Mouse (Mus musculus): Measurements from ENCODE around the gene Rrp1b.

Gene Rrp1b

GRCm38 (mm10) chr17:32035609-32036508 is at the start of gene Rrp1b, which contains the start of gene Hsf2bp:
TSS of gene Rrp1b (plus strand) at chr17:32036100.
TSS of gene Hsf2bp (minus strand) at chr17:32036349.
- in situ Hi-C loops (cut with MboI, MseI): loop anchor here in 1 of 2 experiments (10.0 kb wide), 1 partner anchor 521 kb away; the partner anchor contains the start of gene Wdr4

GRCm38 (mm10) chr17:31986915-31987314 is 49.0 kb upstream of the Rrp1b start:
- in situ Hi-C loops (cut with MboI, MseI): no loop called here

GRCm38 (mm10) chr17:31989035-31989434 is 46.9 kb upstream of the Rrp1b start:
- in situ Hi-C loops (cut with MboI, MseI): no loop called here

- in situ Hi-C loops (cut with MboI, MseI): no loop called here
Observed at GRCm38 (mm10) chr17:31992004-31992403, 43.9 kb upstream of the Rrp1b start.

- in situ Hi-C loops (cut with MboI, MseI): no loop called here
Observed at GRCm38 (mm10) chr17:31993354-31993753, 42.5 kb upstream of the Rrp1b start.

- in situ Hi-C loops (cut with MboI, MseI): no loop called here
Observed at GRCm38 (mm10) chr17:31994132-31994531, 41.8 kb upstream of the Rrp1b start.

GRCm38 (mm10) chr17:31995784-31996183 is 40.1 kb upstream of the Rrp1b start:
- in situ Hi-C loops (cut with MboI, MseI): no loop called here

GRCm38 (mm10) chr17:31996331-31996730 is 39.6 kb upstream of the Rrp1b start:
- in situ Hi-C loops (cut with MboI, MseI): no loop called here

GRCm38 (mm10) chr17:31998351-31998750 is 37.5 kb upstream of the Rrp1b start:
- in situ Hi-C loops (cut with MboI, MseI): no loop called here

- in situ Hi-C loops (cut with MboI, MseI): no loop called here
Observed at GRCm38 (mm10) chr17:32003251-32003650, 32.6 kb upstream of the Rrp1b start.

- in situ Hi-C loops (cut with MboI, MseI): loop anchor here in 1 of 2 experiments (5.0 kb wide), 1 partner anchor 84 kb away; no protein-coding TSS in a partner anchor
Observed at GRCm38 (mm10) chr17:32006800-32007199, 29.1 kb upstream of the Rrp1b start.

GRCm38 (mm10) chr17:32011694-32012093 is 24.2 kb upstream of the Rrp1b start:
- in situ Hi-C loops (cut with MboI, MseI): no loop called here

- in situ Hi-C loops (cut with MboI, MseI): no loop called here
Observed at GRCm38 (mm10) chr17:32012254-32012653, 23.6 kb upstream of the Rrp1b start.

- in situ Hi-C loops (cut with MboI, MseI): no loop called here
Observed at GRCm38 (mm10) chr17:32013659-32014058, 22.2 kb upstream of the Rrp1b start.

- in situ Hi-C loops (cut with MboI, MseI): no loop called here
Observed at GRCm38 (mm10) chr17:32016481-32016880, 19.4 kb upstream of the Rrp1b start.

- in situ Hi-C loops (cut with MboI, MseI): no loop called here
Observed at GRCm38 (mm10) chr17:32018127-32018894, 17.6 kb upstream of the Rrp1b start.

- in situ Hi-C loops (cut with MboI, MseI): no loop called here
Observed at GRCm38 (mm10) chr17:32021981-32022380, 13.9 kb upstream of the Rrp1b start.

- in situ Hi-C loops (cut with MboI, MseI): no loop called here
Observed at GRCm38 (mm10) chr17:32022551-32022950, 13.3 kb upstream of the Rrp1b start.

GRCm38 (mm10) chr17:32023088-32023487 is 12.8 kb upstream of the Rrp1b start:
- in situ Hi-C loops (cut with MboI, MseI): no loop called here

- in situ Hi-C loops (cut with MboI, MseI): loop anchor here (5.0 kb wide), 4 partner anchors 48 to 347 kb away; partner anchors contain the start of gene Cryaa (in 1 of the 2)
Observed at GRCm38 (mm10) chr17:32024671-32025073, 11.2 kb upstream of the Rrp1b start.

- in situ Hi-C loops (cut with MboI, MseI): loop anchor here (5.0 kb wide), 4 partner anchors 47 to 348 kb away; partner anchors contain the start of gene Cryaa (in 1 of the 2)
Observed at GRCm38 (mm10) chr17:32025386-32025785, 10.5 kb upstream of the Rrp1b start.

- in situ Hi-C loops (cut with MboI, MseI): loop anchor here (5.0 kb wide), 4 partner anchors 45 to 350 kb away; partner anchors contain the start of gene Cryaa (in 1 of the 2)
Observed at GRCm38 (mm10) chr17:32027666-32028065, 8.2 kb upstream of the Rrp1b start.
